Mouse (Mus musculus) stomach, postnatal 0 days (tissue): Measurements from ENCODE around the gene Eif3c. TPM values are rescaled to one million over a fixed set of nuclear protein-coding genes. Genes with fewer than 3 reads are reported as not detected.

Experiments used
- ATAC-seq: fragments of 200-750 bp; cut with Nextera tagmentation; 2 replicates; pipeline ENCODE4 v1.8.0; 2017; ENCODE audit not compliant: low FRiP score, low TSS enrichment
- DNase-seq: peaks from one replicate; pipeline ENCODE4 v3.0.0-alpha.2; 2016; ENCODE audit warnings: low spot score
- H3K27ac ChIP-seq: fragments of 300-500 bp; sonication (generic); replicated peaks from 2 replicates; pipeline ENCODE4 v1.5.1; 2014; ENCODE audit warnings: mild to moderate bottlenecking, control low read depth
- H3K27me3 ChIP-seq: fragments of 300-500 bp; sonication (generic); 2 replicates; pipeline ENCODE4 v1.6.1; 2014; ENCODE audit warnings: low read length; ENCODE audit not compliant: control insufficient read depth, insufficient read depth
- H3K36me3 ChIP-seq: fragments of 300-500 bp; sonication (generic); 2 replicates; pipeline ENCODE4 v1.6.1; 2014; ENCODE audit warnings: low read length, mixed read lengths; ENCODE audit not compliant: control insufficient read depth, insufficient read depth
- H3K4me1 ChIP-seq: fragments of 300-500 bp; sonication (generic); replicated peaks from 2 replicates; pipeline ENCODE4 v1.6.1; 2014; ENCODE audit warnings: antibody characterized with exemption; ENCODE audit not compliant: control insufficient read depth, insufficient read depth
- H3K4me2 ChIP-seq: fragments of 300-500 bp; sonication (generic); replicated peaks from 2 replicates; pipeline ENCODE4 v1.6.1; 2014; ENCODE audit warnings: low read depth, mild to moderate bottlenecking, control low read depth, moderate library complexity
- H3K4me3 ChIP-seq: fragments of 300-500 bp; sonication (generic); 2 replicates; pipeline ENCODE4 v1.5.1; 2014; ENCODE audit warnings: low read depth, low read length, control low read depth
- H3K9ac ChIP-seq: fragments of 300-500 bp; sonication (generic); 2 replicates; pipeline ENCODE4 v1.6.1; 2014; ENCODE audit warnings: mild to moderate bottlenecking, low read length, control low read depth, mixed read lengths
- H3K9me3 ChIP-seq: fragments of 300-500 bp; sonication (generic); 2 replicates; pipeline ENCODE4 v1.6.1; 2016; ENCODE audit warnings: low read length; ENCODE audit not compliant: control insufficient read depth
- CTCF ChIP-seq: IDR thresholded peaks from 2 replicates; pipeline ENCODE4 v1.5.1; 2016; ENCODE audit warnings: antibody characterized with exemption, low read depth, mild to moderate bottlenecking, moderate library complexity
- EP300 ChIP-seq: optimal IDR thresholded peaks from 2 replicates; pipeline ENCODE3; 2016; ENCODE audit warnings: antibody characterized with exemption
- WGBS: fragments of 180-500 bp; shearing (Covaris S2); extraction: QIAGEN DNeasy Blood & Tissue Kit; methylation state at CpG from one replicate; pipeline ENCODE4 v1.1.7; 2014; 5-methylcytosine and 5-hydroxymethylcytosine counted together
- polyA plus RNA-seq: library from polyadenylated mRNA; unstranded; fragments of >200 nt; fragmentation: Nextera tagmentation; extraction: Ambion mirVana; gene quantifications from 2 replicates; pipeline ENCODE4 v1.2.1, GENCODE M21; 2015

Eif3c gene
- polyA plus RNA-seq, 1 experiment from 2014 or later: 163 TPM

DNA sequence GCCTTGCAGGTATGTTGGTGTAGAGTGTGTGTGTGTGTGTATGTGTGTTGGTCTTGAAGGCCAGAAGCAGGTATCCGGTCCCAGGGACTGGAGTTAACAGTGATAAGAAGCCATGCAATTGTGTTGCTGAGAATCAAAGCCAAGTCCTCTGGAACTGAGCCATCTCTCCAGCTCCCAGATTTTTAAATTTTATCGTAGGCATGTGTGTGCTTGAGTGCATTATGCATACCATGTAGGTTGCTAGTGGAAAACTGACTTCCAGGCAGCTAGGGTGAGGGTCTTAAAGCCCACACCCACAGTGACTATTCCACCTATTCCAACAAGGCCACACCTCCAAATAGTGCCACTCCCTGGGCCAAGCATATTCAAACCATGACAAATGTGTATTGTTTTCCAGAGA lies 61.3 kb downstream of the Eif3c start:
- Histone ChIP-seq H3K9me3 (no peaks in the 10 kb centered on the region), H3K27ac (no peak overlapping the region), H3K4me1 (no peaks in the 10 kb centered on the region), H3K4me3 (no peak overlapping the region), H3K4me2 (no peak overlapping the region), H3K9ac (no peak overlapping the region), H3K36me3 (peaks cover 11% of the 10 kb centered on the region), H3K27me3 (no peaks in the 10 kb centered on the region)
- WGBS: 44% methylated on average over 2 of the region's 2 CpGs
- ATAC-seq (no peak), DNase-seq (peak; percentile 14)
- no peak for TF ChIP-seq EP300
- no peak for TF ChIP-seq CTCF

DNA sequence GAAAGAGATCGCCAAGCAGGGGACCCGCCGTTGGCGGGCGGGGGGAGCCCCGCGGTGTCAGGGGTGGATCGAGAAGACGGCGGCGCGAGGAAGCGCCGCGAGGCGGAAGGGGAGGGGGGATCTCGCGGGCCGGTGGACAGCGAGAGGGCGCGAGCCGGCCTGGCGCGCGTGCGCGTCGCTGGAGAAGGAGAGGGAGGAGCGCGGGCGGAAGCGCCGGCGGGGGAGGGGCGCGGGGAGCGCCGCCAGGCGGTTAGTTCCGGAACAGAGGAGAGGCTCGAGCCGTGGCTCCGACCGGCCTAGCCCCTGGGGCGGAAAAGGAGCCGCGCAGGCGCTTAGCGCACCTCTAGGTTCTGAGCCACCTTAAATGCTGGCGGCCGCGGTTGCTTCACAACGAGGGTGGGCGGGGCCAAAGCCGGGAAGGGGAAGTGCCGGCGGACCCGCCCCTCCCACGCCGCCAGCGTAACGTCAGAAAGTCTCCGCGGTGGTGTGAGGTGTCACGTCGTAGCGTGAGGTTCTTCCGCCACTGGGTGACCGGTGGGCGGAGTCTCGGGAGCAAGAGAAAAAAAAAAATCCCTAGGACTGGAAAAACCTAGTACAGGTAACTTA lies 62.8 kb downstream of the Eif3c start, which contains the start of gene Atxn2l:
Gene Atxn2l (minus strand): TSS at position 165 of the 606 bp plus-strand sequence.
- WGBS: under 1% methylated on average over 37 of the region's 72 CpGs
- Histone ChIP-seq H3K27ac (peak within 1 kb of the TSS; percentile 100), H3K4me1 (no peaks in the 10 kb centered on the region), H3K9me3 (no peaks in the 10 kb centered on the region), H3K27me3 (no peaks in the 10 kb centered on the region), H3K4me2 (peak within 1 kb of the TSS; percentile 69), H3K9ac (peak within 1 kb of the TSS; percentile 99), H3K36me3 (peaks cover 23% of the 10 kb centered on the region), H3K4me3 (peak within 1 kb of the TSS; percentile 100)
- DNase-seq (peak; percentile 100), ATAC-seq (peak; percentile 94)
- TF ChIP-seq CTCF: peak; percentile 69
- TF ChIP-seq EP300: peak; percentile 91

DNA sequence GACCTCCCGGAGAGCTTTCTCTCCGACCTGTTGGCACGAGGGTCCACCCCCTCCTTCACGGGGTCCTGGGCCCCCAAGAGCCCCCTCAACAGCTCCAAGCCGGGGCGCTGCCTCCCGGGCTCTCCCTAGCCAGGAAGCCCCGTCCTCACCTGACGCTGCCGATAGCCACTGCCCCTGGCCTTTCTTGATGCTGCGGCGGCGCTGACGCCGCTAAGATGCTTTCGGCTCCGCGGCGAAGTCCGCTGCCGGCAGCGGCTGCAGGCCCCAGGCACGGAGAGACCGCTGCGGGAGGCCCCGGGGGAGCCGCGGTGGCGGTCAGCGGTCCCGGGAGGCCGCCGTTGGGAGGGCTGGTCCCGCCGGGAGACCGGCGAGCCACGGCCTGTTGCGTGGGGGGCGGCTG lies 63.5 kb downstream of the Eif3c start:
- H3K27me3 ChIP-seq: no peaks in the 10 kb centered on the region
- peak overlapping the region; percentile 100 for H3K4me3 ChIP-seq
- 0% methylated on average over 36 of the region's 40 CpGs for WGBS
- H3K9ac ChIP-seq: peak overlapping the region; percentile 99
- peaks cover 26% of the 10 kb centered on the region for H3K36me3 ChIP-seq
- no peaks in the 10 kb centered on the region for H3K4me1 ChIP-seq
- DNase-seq (no peak), ATAC-seq (no peak)
- peak overlapping the region; percentile 69 for H3K4me2 ChIP-seq
- H3K9me3 ChIP-seq: no peaks in the 10 kb centered on the region
- peak overlapping the region; percentile 100 for H3K27ac ChIP-seq
- TF ChIP-seq CTCF (no peak), EP300 (no peak)

DNA sequence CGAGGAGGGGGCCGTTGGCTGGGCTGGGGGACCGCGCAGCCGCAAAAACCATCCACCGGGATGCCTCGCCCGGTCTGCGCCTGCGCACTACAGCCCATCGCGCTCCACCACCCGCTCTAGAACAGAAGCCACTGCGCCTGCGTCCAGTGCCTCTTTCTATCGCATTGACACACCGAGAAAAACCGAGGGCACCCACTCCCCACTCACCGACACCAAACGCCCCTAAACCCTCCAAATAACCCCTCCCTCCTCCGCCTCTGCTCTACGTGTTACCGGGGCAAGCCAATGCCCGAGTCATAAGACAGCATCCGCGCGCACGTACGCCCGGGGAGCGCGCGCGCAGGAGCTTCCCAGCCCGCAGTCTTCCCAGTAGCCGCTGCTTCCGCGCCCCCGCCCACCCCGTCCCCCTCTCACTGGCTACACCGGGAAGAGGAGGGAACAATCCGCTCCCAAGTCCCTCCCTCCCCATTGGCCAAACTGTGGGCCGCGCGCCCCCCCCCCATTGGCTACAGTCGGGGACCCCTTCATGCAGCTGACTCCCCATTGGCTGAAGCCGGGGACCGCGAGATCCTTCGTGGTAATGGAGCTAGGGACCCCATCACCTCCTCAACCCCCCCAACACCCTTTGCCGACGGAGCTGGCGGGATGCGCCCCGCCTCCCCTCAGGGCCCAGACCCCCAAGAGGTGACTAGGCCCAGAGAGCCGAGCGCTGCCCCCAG lies 64.0 kb downstream of the Eif3c start:
- no peaks in the 10 kb centered on the region for H3K4me1 ChIP-seq
- WGBS: under 1% methylated on average over 49 of the region's 57 CpGs
- peaks cover 29% of the 10 kb centered on the region for H3K36me3 ChIP-seq
- peak overlapping the region; percentile 99 for H3K9ac ChIP-seq
- TF ChIP-seq EP300: peak; percentile 22
- TF ChIP-seq CTCF: peak; percentile 1; the same call in 1 of the 2 replicates
- H3K27me3 ChIP-seq: no peaks in the 10 kb centered on the region
- peak overlapping the region; percentile 100 for H3K27ac ChIP-seq
- peak; percentile 97 for DNase-seq
- no peaks in the 10 kb centered on the region for H3K9me3 ChIP-seq
- H3K4me2 ChIP-seq: peak overlapping the region; percentile 69
- peak; percentile 85 for ATAC-seq
- peak overlapping the region; percentile 100 for H3K4me3 ChIP-seq

DNA sequence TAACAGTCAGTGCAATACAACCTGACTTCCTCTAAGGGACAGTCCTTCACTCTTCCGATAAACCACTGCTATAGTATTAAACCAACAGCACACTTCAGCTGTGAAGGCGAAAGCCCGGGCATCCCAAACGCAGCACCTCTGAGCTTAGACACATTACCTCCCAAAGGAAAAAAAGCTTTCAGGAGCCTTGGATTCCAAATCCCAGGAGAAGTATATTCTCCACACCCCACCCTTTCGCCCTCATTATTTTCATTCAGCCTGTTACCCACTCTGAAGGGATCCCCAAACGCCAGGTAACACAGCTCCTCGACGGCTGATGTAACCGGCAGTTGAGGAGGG lies 64.6 kb downstream of the Eif3c start:
- peak overlapping the region; percentile 99 for H3K9ac ChIP-seq
- H3K27ac ChIP-seq: peak overlapping the region; percentile 100
- H3K9me3 ChIP-seq: no peaks in the 10 kb centered on the region
- H3K4me3 ChIP-seq: peak overlapping the region; percentile 100
- no peaks in the 10 kb centered on the region for H3K4me1 ChIP-seq
- peak overlapping the region; percentile 69 for H3K4me2 ChIP-seq
- DNase-seq (no peak), ATAC-seq (no peak)
- H3K36me3 ChIP-seq: peaks cover 31% of the 10 kb centered on the region
- TF ChIP-seq CTCF: no peak
- no peak for TF ChIP-seq EP300
- 4% methylated on average over 9 of the region's 9 CpGs for WGBS
- H3K27me3 ChIP-seq: no peaks in the 10 kb centered on the region

DNA sequence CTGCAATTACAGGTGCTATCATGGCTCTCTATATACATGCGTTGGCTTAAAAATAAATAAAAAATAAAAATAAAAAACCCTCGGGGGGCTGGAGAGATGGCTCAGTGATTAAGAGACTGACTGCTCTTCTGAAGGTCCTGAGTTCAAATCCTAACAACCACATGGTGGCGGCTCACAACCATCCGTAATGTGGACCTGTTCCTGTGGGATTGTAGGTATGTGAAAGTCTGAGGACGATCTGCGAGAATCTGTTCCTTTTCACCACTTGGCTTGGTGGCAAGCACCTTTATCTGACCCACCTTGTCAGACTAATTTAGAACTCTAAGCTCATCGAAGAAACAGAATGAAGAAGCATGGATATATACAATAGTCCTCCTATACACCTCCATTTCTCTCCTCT lies 66.8 kb downstream of the Eif3c start:
- H3K36me3 ChIP-seq: peaks cover 49% of the 10 kb centered on the region
- WGBS: 90% methylated on average over 7 of the region's 7 CpGs
- no peak for ATAC-seq

More for the DNA sequence above, 66.8 kb downstream of the Eif3c start:
- H3K9ac ChIP-seq: no peak overlapping the region
- H3K9me3 ChIP-seq: no peaks in the 10 kb centered on the region
- TF ChIP-seq EP300: no peak
- TF ChIP-seq CTCF: no peak
- no peak overlapping the region for H3K27ac ChIP-seq
- DNase-seq: no peak
- no peaks in the 10 kb centered on the region for H3K4me1 ChIP-seq
- no peaks in the 10 kb centered on the region for H3K27me3 ChIP-seq
- no peak overlapping the region for H3K4me2 ChIP-seq
- H3K4me3 ChIP-seq: no peak overlapping the region
